Mouse (Mus musculus) kidney, embryonic 16.5 days (tissue): Measurements from ENCODE around the gene Smpd1. TPM values are rescaled to one million over a fixed set of nuclear protein-coding genes. Genes with fewer than 3 reads are reported as not detected.

Source experiments
- ATAC-seq: fragments of 200-750 bp; cut with Nextera tagmentation; 2 replicates; pipeline ENCODE4 v1.8.0; 2017; ENCODE audit warnings: moderate TSS enrichment; ENCODE audit not compliant: low FRiP score, low TSS enrichment
- H3K27ac ChIP-seq: fragments of 300-500 bp; sonication (generic); 2 replicates; pipeline ENCODE4 v1.5.1; 2014; ENCODE audit warnings: low read length
- H3K27me3 ChIP-seq: fragments of 300-500 bp; sonication (generic); 2 replicates; pipeline ENCODE4 v1.6.1; 2014; ENCODE audit warnings: low read length, control low read depth, mixed read lengths; ENCODE audit not compliant: insufficient read depth
- H3K36me3 ChIP-seq: fragments of 300-500 bp; sonication (generic); 2 replicates; pipeline ENCODE4 v1.6.1; 2014; ENCODE audit warnings: low read length, control low read depth, mixed read lengths; ENCODE audit not compliant: insufficient read depth
- H3K4me1 ChIP-seq: fragments of 300-500 bp; sonication (generic); 2 replicates; pipeline ENCODE4 v1.6.1; 2014; ENCODE audit warnings: low read length, control low read depth, mixed read lengths; ENCODE audit not compliant: insufficient read depth
- H3K4me2 ChIP-seq: fragments of 300-500 bp; sonication (generic); replicated peaks from 2 replicates; pipeline ENCODE4 v1.6.1; 2014; ENCODE audit warnings: low read depth, low read length
- H3K4me3 ChIP-seq: fragments of 300-500 bp; sonication (generic); 2 replicates; pipeline ENCODE4 v1.5.1; 2014; ENCODE audit warnings: mild to moderate bottlenecking, low read length
- H3K9ac ChIP-seq: fragments of 300-500 bp; sonication (generic); replicated peaks from 2 replicates; pipeline ENCODE4 v1.6.1; 2014; ENCODE audit warnings: low read length
- H3K9me3 ChIP-seq: fragments of 300-500 bp; sonication (generic); 2 replicates; pipeline ENCODE4 v1.6.1; 2016; ENCODE audit warnings: low read length, control low read depth
- WGBS: fragments of 180-500 bp; shearing (Covaris S2); extraction: QIAGEN DNeasy Blood & Tissue Kit; methylation state at CpG from one replicate; pipeline ENCODE4 v1.1.7; 2014; 5-methylcytosine and 5-hydroxymethylcytosine counted together
- polyA plus RNA-seq: library from polyadenylated mRNA; unstranded; fragments of >200 nt; fragmentation: Nextera tagmentation; extraction: Ambion mirVana; gene quantifications from 2 replicates; pipeline ENCODE4 v1.2.1, GENCODE M21; 2015

Gene Smpd1
- polyA plus RNA-seq, 1 experiment from 2014 or later: 60.7 TPM

GRCm38 (mm10) chr7:105557671-105558070, 3.5 kb downstream of the Smpd1 start:
- WGBS: 82% methylated on average over 11 of the region's 11 CpGs
- H3K9me3 ChIP-seq: no peaks in the 10 kb centered on the region
- ATAC-seq: no peak
- no peak overlapping the region for H3K9ac ChIP-seq
- no peak overlapping the region for H3K4me3 ChIP-seq
- peaks cover 24% of the 10 kb centered on the region for H3K36me3 ChIP-seq
- peaks cover 16% of the 10 kb centered on the region for H3K4me1 ChIP-seq
- no peaks in the 10 kb centered on the region for H3K27me3 ChIP-seq
- no peak overlapping the region for H3K27ac ChIP-seq
- no peak overlapping the region for H3K4me2 ChIP-seq

GRCm38 (mm10) chr7:105559016-105559415, 4.9 kb downstream of the Smpd1 start:
- H3K4me3 ChIP-seq: no peak overlapping the region
- H3K9ac ChIP-seq: no peak overlapping the region
- no peak for ATAC-seq
- peaks cover 24% of the 10 kb centered on the region for H3K36me3 ChIP-seq
- H3K4me2 ChIP-seq: no peak overlapping the region
- H3K27me3 ChIP-seq: no peaks in the 10 kb centered on the region
- H3K27ac ChIP-seq: no peak overlapping the region
- H3K4me1 ChIP-seq: peaks cover 12% of the 10 kb centered on the region
- no peaks in the 10 kb centered on the region for H3K9me3 ChIP-seq
- WGBS: 87% methylated on average over 9 of the region's 9 CpGs

- 92% methylated on average over 3 of the region's 3 CpGs for WGBS
These were observed 8.2 kb downstream of the Smpd1 start for GRCm38 (mm10) chr7:105562317-105562716.

GRCm38 (mm10) chr7:105563367-105563766, 9.2 kb downstream of the Smpd1 start:
- 78% methylated on average over 3 of the region's 3 CpGs for WGBS
- Histone ChIP-seq H3K27ac (no peak overlapping the region), H3K36me3 (peaks cover 43% of the 10 kb centered on the region), H3K27me3 (no peaks in the 10 kb centered on the region), H3K4me3 (no peak overlapping the region), H3K4me2 (no peak overlapping the region), H3K9ac (no peak overlapping the region), H3K9me3 (no peaks in the 10 kb centered on the region), H3K4me1 (no peaks in the 10 kb centered on the region)
- ATAC-seq: no peak

More at GRCm38 (mm10) chr7:105562317-105562716, 8.2 kb downstream of the Smpd1 start:
- Histone ChIP-seq H3K4me2 (no peak overlapping the region), H3K9me3 (no peaks in the 10 kb centered on the region), H3K4me1 (no peaks in the 10 kb centered on the region), H3K36me3 (peaks cover 50% of the 10 kb centered on the region), H3K4me3 (no peak overlapping the region), H3K9ac (no peak overlapping the region), H3K27ac (no peak overlapping the region), H3K27me3 (no peaks in the 10 kb centered on the region)
- no peak for ATAC-seq

- Histone ChIP-seq H3K36me3 (peaks cover 39% of the 10 kb centered on the region), H3K9me3 (no peaks in the 10 kb centered on the region), H3K27me3 (no peaks in the 10 kb centered on the region), H3K27ac (no peak overlapping the region), H3K4me3 (no peak overlapping the region), H3K9ac (no peak overlapping the region), H3K4me2 (no peak overlapping the region), H3K4me1 (peaks cover 17% of the 10 kb centered on the region)
- 89% methylated on average over 17 of the region's 17 CpGs for WGBS
- no peak for ATAC-seq
These were observed 11.1 kb downstream of the Smpd1 start for GRCm38 (mm10) chr7:105565071-105565836.

- H3K9ac ChIP-seq: no peak overlapping the region
- H3K36me3 ChIP-seq: peaks cover 42% of the 10 kb centered on the region
- H3K4me2 ChIP-seq: no peak overlapping the region
- H3K27ac ChIP-seq: no peak overlapping the region
- no peaks in the 10 kb centered on the region for H3K9me3 ChIP-seq
- no peaks in the 10 kb centered on the region for H3K27me3 ChIP-seq
- peaks cover 17% of the 10 kb centered on the region for H3K4me1 ChIP-seq
- WGBS: 22% methylated on average over 7 of the region's 7 CpGs
- peak; percentile 16 for ATAC-seq
- H3K4me3 ChIP-seq: no peak overlapping the region
These were observed 14.4 kb downstream of the Smpd1 start for GRCm38 (mm10) chr7:105568583-105568982.

- no peak overlapping the region for H3K4me3 ChIP-seq
- H3K36me3 ChIP-seq: peaks cover 46% of the 10 kb centered on the region
- H3K9me3 ChIP-seq: no peaks in the 10 kb centered on the region
- peaks cover 17% of the 10 kb centered on the region for H3K4me1 ChIP-seq
- no peaks in the 10 kb centered on the region for H3K27me3 ChIP-seq
- 0 out of 2 replicates have a peak overlapping the region, but pooled peaks have one; percentile 0 for H3K4me2 ChIP-seq
- WGBS: 9% methylated on average over 6 of the region's 6 CpGs
- peak; percentile 71; the same call in 1 of the 2 replicates for ATAC-seq
- H3K9ac ChIP-seq: no peak overlapping the region
- no peak overlapping the region for H3K27ac ChIP-seq
These were observed 14.9 kb downstream of the Smpd1 start for GRCm38 (mm10) chr7:105568988-105569471.

GRCm38 (mm10) chr7:105569512-105570496, 15.6 kb downstream of the Smpd1 start:
- peak; percentile 20; the same call in 1 of the 2 replicates for ATAC-seq
- WGBS: 38% methylated on average over 12 of the region's 12 CpGs

GRCm38 (mm10) chr7:105570756-105571155, 16.6 kb downstream of the Smpd1 start:
- Histone ChIP-seq H3K9ac (no peak overlapping the region), H3K27me3 (no peaks in the 10 kb centered on the region), H3K4me2 (no peak overlapping the region), H3K4me3 (no peak overlapping the region), H3K36me3 (peaks cover 35% of the 10 kb centered on the region), H3K9me3 (no peaks in the 10 kb centered on the region), H3K4me1 (peaks cover 17% of the 10 kb centered on the region), H3K27ac (no peak overlapping the region)
- 82% methylated on average over 4 of the region's 4 CpGs for WGBS
- ATAC-seq: no peak

More at GRCm38 (mm10) chr7:105569512-105570496, 15.6 kb downstream of the Smpd1 start:
- 0 out of 2 replicates have a peak overlapping the region, but pooled peaks have one; percentile 0 for H3K4me2 ChIP-seq
- peaks cover 17% of the 10 kb centered on the region for H3K4me1 ChIP-seq
- no peaks in the 10 kb centered on the region for H3K9me3 ChIP-seq
- H3K4me3 ChIP-seq: no peak overlapping the region
- peaks cover 43% of the 10 kb centered on the region for H3K36me3 ChIP-seq
- no peak overlapping the region for H3K9ac ChIP-seq
- H3K27ac ChIP-seq: 0 out of 2 replicates have a peak overlapping the region, but pooled peaks have one; percentile 8
- no peaks in the 10 kb centered on the region for H3K27me3 ChIP-seq
